Mouse (Mus musculus) C2C12 (cell line): ENCODE results near the gene Bcl2. TPM values are rescaled to one million over a fixed set of nuclear protein-coding genes. Genes with fewer than 3 reads are reported as not detected.

Experiments used
- H3K27me3 ChIP-seq: one replicate; pipeline ENCODE4 v1.6.1; 2011; ENCODE audit not compliant: control insufficient read depth, insufficient read depth, insufficient read length
- H3K36me3 ChIP-seq: one replicate; pipeline ENCODE4 v1.6.1; 2011; ENCODE audit not compliant: control insufficient read depth, insufficient read depth
- H3K4me3 ChIP-seq: one replicate; pipeline ENCODE4 v1.5.1; 2011; ENCODE audit warnings: mild to moderate bottlenecking, control low read depth; ENCODE audit not compliant: poor library complexity, insufficient read depth, severe bottlenecking
- H3K79me2 ChIP-seq: one replicate; pipeline ENCODE4 v1.6.1; 2011; ENCODE audit not compliant: control insufficient read depth, insufficient read depth
- H3K79me3 ChIP-seq: one replicate; pipeline ENCODE4 v1.6.1; 2011; ENCODE audit warnings: low read depth, control low read depth
- H3ac ChIP-seq: one replicate; pipeline ENCODE3; 2011; ENCODE audit warnings: low read depth; ENCODE audit not compliant: control insufficient read depth, insufficient read length
- CEBPB ChIP-seq: IDR thresholded peaks from one replicate; pipeline ENCODE4 v1.6.1; 2011; ENCODE audit warnings: low read depth, mild to moderate bottlenecking, control low read depth, moderate library complexity
- CTCF ChIP-seq: IDR thresholded peaks from one replicate; pipeline ENCODE4 v1.5.1; 2011; ENCODE audit not compliant: control insufficient read depth, insufficient read depth, insufficient read length
- FOSL1 ChIP-seq: IDR thresholded peaks from one replicate; pipeline ENCODE4 v1.8.0; 2011; ENCODE audit warnings: mild to moderate bottlenecking, low read length; ENCODE audit not compliant: poor library complexity, insufficient read depth, severe bottlenecking
- MAX ChIP-seq: IDR thresholded peaks from one replicate; pipeline ENCODE4 v1.6.1; 2011; ENCODE audit warnings: mild to moderate bottlenecking, control low read depth
- MYOD1 ChIP-seq: IDR thresholded peaks from one replicate; pipeline ENCODE4 v1.6.1; 2011; ENCODE audit warnings: low read depth; ENCODE audit not compliant: control insufficient read depth, insufficient read length
- MYOG ChIP-seq: IDR thresholded peaks from one replicate; pipeline ENCODE4 v1.6.1; 2011; ENCODE audit not compliant: control insufficient read depth, insufficient read length; ENCODE audit errors: extremely low read depth
- USF1 ChIP-seq: IDR thresholded peaks from one replicate; pipeline ENCODE4 v1.6.1; 2011; ENCODE audit warnings: low read depth, mild to moderate bottlenecking, control low read depth, moderate library complexity
- polyA plus RNA-seq: library from polyadenylated mRNA; unstranded; fragments of >200 nt; fragmentation: generic; extraction: Trizol; gene quantifications from one replicate; pipeline ENCODE4 v1.2.1, GENCODE M21; 2012; ENCODE audit warnings: missing spikeins

Bcl2 gene
- polyA plus RNA-seq, 1 experiment, result 1.8 TPM

DNA sequence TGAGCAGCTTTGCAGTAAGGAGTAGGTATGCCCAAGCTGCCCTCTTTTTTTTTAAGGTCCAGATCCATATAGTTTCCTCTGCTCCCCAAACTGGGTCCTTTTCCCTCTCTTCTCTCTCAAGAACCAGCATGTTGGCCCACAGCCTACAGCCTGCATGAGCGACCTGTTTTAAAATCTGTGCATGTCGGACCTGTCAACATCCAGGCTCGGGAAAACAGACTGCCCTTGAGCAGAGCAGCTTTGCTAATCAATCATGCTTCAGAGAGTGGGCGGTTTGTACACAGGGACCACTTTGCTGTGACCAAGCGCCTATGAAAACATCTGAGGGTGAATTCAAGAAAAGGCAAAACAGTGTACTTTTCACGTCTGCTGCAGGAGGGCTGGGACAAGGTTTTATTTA lies 111.1 kb downstream of the Bcl2 start:
- no peaks in the 10 kb centered on the region for H3K27me3 ChIP-seq
- no peaks in the 10 kb centered on the region for H3K79me3 ChIP-seq
- H3K4me3 ChIP-seq, result no peak overlapping the region
- TF ChIP-seq MYOD1 (no peak), MYOG (no peak), USF1 (no peak), CEBPB (no peak), MAX (no peak)
- H3K36me3 ChIP-seq, result no peaks in the 10 kb centered on the region
- H3ac ChIP-seq, result no peak overlapping the region
- no peaks in the 10 kb centered on the region for H3K79me2 ChIP-seq

DNA sequence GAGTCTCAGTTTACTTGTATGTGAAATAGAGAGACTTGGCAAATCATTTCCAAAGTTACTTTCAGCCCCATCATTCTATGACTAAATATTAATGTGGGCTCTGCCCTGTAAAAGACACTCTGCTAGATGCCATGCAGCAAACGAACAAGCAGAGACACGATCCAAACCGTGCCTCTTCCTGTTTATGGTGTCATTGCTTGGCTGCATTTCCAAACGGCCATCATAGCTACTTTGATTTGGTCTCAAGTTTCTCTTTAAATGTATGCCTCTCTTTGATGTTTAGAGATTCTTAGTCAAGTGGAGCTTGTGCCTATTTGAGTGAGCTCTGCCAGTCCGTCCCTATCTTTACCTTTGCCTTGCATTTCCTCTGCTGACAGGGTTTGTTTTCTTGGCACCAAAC lies 111.5 kb downstream of the Bcl2 start:
- H3K79me2 ChIP-seq, result no peaks in the 10 kb centered on the region
- no peak overlapping the region for H3K4me3 ChIP-seq
- no peak overlapping the region for H3ac ChIP-seq
- H3K79me3 ChIP-seq, result no peaks in the 10 kb centered on the region
- H3K36me3 ChIP-seq, result no peaks in the 10 kb centered on the region
- no peak for TF ChIP-seq USF1
- no peak for TF ChIP-seq MYOG
- H3K27me3 ChIP-seq, result no peaks in the 10 kb centered on the region

DNA sequence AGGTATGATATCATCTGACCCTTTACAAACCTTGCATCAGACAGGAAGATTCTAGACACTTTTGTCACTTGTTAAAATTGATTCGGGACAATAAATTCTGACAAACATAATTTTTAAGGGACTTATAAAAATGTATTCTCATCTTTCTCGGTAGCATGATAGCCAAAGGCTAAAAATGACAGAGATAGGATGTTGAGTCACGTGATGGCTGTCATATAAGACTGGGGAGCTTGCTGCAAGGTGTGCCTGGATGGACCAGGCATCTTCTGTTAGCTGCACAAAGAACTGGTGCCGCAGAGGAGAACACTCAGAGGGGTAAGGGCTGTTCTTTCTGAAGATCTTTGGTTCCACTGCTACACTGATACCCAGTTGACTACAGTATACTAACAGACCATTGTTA lies 112.8 kb downstream of the Bcl2 start:
- H3K79me3 ChIP-seq, result no peaks in the 10 kb centered on the region
- no peaks in the 10 kb centered on the region for H3K79me2 ChIP-seq
- no peak overlapping the region for H3K4me3 ChIP-seq
- H3ac ChIP-seq, result no peak overlapping the region
- TF ChIP-seq FOSL1, result no peak
- TF ChIP-seq MAX, result no peak
- TF ChIP-seq MYOG, result no peak
- TF ChIP-seq MYOD1, result no peak
- TF ChIP-seq CTCF, result no peak
- no peak for TF ChIP-seq CEBPB
- TF ChIP-seq USF1, result peak; percentile 57
- H3K36me3 ChIP-seq, result no peaks in the 10 kb centered on the region
- H3K27me3 ChIP-seq, result no peaks in the 10 kb centered on the region

DNA sequence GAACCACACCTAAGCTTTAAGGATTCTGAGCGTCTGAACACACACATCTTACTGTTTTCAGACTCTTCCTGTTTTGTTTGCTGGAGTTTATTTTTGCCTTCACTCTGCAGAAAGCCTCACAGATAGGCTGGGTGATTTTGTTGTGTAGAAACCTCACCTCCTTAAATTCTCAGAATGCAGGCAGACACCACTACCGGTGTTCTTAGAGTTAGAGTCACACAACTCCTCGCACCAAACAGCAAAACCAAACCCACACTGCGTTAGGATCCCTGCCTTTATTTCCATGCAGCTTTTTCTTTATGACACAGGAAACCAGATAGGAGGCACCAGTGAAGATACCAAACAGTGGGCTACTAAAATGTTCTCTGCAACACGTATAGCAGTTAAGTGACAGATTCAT lies 113.2 kb downstream of the Bcl2 start:
- Histone ChIP-seq H3ac (no peak overlapping the region), H3K79me2 (no peaks in the 10 kb centered on the region), H3K79me3 (no peaks in the 10 kb centered on the region), H3K36me3 (no peaks in the 10 kb centered on the region), H3K27me3 (no peaks in the 10 kb centered on the region), H3K4me3 (no peak overlapping the region)
- TF ChIP-seq USF1 (no peak), CEBPB (no peak), MAX (no peak), MYOD1 (no peak), CTCF (no peak), FOSL1 (no peak), MYOG (no peak)

DNA sequence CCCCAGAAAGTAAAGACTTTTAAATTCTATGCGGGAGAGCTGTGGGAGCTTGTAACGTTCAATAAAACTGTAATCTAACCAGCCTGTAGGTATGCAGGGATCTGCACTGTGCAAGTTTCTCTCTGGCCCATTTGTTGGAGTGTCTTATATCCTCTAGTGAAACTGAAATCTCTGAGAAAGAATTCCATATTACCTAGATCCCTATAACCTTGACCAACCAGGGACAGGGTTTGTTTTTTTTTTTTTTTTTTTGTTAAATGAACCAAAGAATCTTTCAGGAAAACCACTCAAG lies 115.8 kb downstream of the Bcl2 start:
- TF ChIP-seq CEBPB, result no peak
- TF ChIP-seq MAX, result no peak
- TF ChIP-seq MYOD1, result no peak
- TF ChIP-seq CTCF, result no peak
- no peak for TF ChIP-seq FOSL1
- no peak for TF ChIP-seq USF1
- TF ChIP-seq MYOG, result no peak
- H3ac ChIP-seq, result no peak overlapping the region
- H3K27me3 ChIP-seq, result no peaks in the 10 kb centered on the region
- H3K4me3 ChIP-seq, result no peak overlapping the region
- no peaks in the 10 kb centered on the region for H3K79me2 ChIP-seq
- no peaks in the 10 kb centered on the region for H3K79me3 ChIP-seq
- no peaks in the 10 kb centered on the region for H3K36me3 ChIP-seq

DNA sequence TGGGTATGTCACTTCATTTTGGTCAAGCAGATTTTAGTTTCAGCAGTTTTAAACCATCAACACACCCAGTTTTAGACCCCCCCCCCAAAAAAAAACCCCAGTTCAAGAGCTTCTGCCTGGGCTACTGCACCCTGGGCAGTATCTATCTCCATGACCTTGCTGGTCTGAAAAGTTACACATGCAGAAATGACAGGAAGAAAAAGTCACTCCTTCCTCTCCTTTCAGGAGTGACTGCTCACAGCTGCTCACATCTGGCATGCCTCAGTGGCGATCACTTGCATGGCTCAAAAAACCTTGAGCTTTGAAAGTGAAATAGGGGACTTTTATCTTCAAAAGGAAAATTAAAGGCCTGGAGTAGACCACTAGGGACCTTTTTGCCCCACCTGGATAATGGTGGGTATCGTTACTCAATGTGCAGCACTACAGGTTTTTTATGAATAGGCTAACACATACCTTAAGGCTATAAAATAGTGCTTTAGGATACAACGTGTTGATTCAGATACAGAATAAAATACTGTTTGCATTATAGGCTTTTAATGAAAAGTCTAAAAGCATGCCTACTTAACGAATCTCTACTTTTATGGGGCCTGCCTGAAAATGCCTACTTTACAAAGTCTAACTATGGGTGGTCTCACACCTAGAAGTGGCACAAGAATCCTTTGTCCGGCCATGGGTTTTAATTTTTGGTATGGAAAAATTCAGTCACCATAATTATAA lies 116.3 kb downstream of the Bcl2 start:
- no peak overlapping the region for H3K4me3 ChIP-seq
- no peaks in the 10 kb centered on the region for H3K36me3 ChIP-seq
- H3K27me3 ChIP-seq, result no peaks in the 10 kb centered on the region
- no peaks in the 10 kb centered on the region for H3K79me2 ChIP-seq
- no peaks in the 10 kb centered on the region for H3K79me3 ChIP-seq
- TF ChIP-seq FOSL1 (no peak), USF1 (no peak), MYOD1 (no peak), CEBPB (no peak), CTCF (no peak), MYOG (no peak), MAX (no peak)
- no peak overlapping the region for H3ac ChIP-seq
